Mouse (Mus musculus) hindbrain, embryonic 10.5 days (tissue): ENCODE data around the gene Mdm2. TPM values are rescaled to one million over a fixed set of nuclear protein-coding genes. Genes with fewer than 3 reads are reported as not detected.
"Not testable (repeated sequence)": the region's sequence is repeated elsewhere in the genome, so short reads cannot be mapped to it uniquely, and the experiment has no call there.

Source experiments
- DNase-seq: peaks from one replicate; pipeline ENCODE4 v3.0.0-alpha.2; 2017; ENCODE audit warnings: low spot score
- H3K27ac ChIP-seq: fragments of 300-500 bp; sonication (generic); 2 replicates; pipeline ENCODE4 v1.5.1; 2016; ENCODE audit warnings: mild to moderate bottlenecking, moderate library complexity
- H3K27me3 ChIP-seq: fragments of 300-500 bp; sonication (generic); 2 replicates; pipeline ENCODE4 v1.6.1; 2016; ENCODE audit warnings: mild to moderate bottlenecking; ENCODE audit not compliant: poor library complexity, insufficient read depth, severe bottlenecking
- H3K36me3 ChIP-seq: fragments of 300-500 bp; sonication (generic); 2 replicates; pipeline ENCODE4 v1.6.1; 2016; ENCODE audit warnings: mild to moderate bottlenecking, moderate library complexity
- H3K4me1 ChIP-seq: fragments of 300-500 bp; sonication (generic); replicated peaks from 2 replicates; pipeline ENCODE4 v1.6.1; 2016; ENCODE audit warnings: mild to moderate bottlenecking
- H3K4me3 ChIP-seq: fragments of 300-500 bp; sonication (generic); 2 replicates; pipeline ENCODE4 v1.5.1; 2016; ENCODE audit warnings: mild to moderate bottlenecking, moderate library complexity
- H3K9me3 ChIP-seq: fragments of 300-500 bp; sonication (generic); 2 replicates; pipeline ENCODE4 v1.6.1; 2016; ENCODE audit warnings: mild to moderate bottlenecking, moderate library complexity
- WGBS: fragments of 180-500 bp; shearing (Covaris S2); methylation state at CpG from one replicate; pipeline ENCODE4 v1.1.7; 2016; 5-methylcytosine and 5-hydroxymethylcytosine counted together
- polyA plus RNA-seq: library from polyadenylated mRNA; unstranded; fragments of >200 nt; fragmentation: Nextera tagmentation; extraction: Ambion mirVana; gene quantifications from 2 replicates; pipeline ENCODE4 v1.2.1, GENCODE M21; 2016

The Mdm2 gene
- polyA plus RNA-seq, 1 experiment from 2014 or later = 67.5 TPM

DNA sequence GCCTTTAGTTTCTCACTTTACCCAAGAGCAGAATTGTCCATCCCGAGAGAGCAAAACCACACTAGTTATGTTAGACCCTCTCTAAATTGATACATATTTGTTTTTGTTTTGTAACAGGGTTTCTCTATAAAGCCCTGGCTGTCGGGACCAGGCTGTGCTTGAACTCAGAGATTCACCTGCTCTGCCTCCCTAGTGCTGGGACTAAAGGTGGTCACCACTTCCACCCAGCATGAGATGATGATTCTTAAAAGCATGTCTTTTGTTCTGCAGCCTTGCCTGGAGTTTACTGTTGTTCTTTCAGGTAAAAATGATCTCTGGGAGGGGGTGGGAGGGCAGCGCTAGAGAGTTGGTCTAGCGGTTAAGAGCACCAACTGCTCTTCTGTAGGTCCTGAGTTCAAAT is 15.8 kb upstream of the Mdm2 start:
- Histone ChIP-seq H3K4me1 (0 out of 2 replicates have a peak, but pooled peaks cover 2% of the 10 kb centered on the region), H3K27me3 (no peaks in the 10 kb centered on the region), H3K4me3 (no peak overlapping the region)

DNA sequence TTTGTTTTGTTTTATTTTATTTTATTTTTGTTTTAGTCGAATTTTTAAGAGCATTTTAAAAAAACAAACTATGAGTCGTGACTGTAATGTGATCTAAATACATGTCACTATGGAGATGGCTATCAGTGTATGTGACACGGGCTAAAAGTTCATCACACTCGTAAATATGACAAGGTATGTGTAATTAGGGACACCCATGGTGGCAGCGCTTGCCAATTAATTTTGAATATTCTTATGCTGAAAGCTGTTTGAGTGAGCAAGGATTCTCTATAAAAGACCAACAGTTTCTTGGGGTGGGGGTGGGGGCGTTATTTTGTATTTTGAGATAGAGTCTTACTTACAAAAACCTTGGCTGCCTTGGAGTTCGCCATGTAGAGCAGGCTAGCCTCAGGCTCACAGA is 15.1 kb upstream of the Mdm2 start:
- Histone ChIP-seq H3K36me3 (no peaks in the 10 kb centered on the region), H3K27ac (no peak overlapping the region), H3K27me3 (no peaks in the 10 kb centered on the region), H3K9me3 (no peaks in the 10 kb centered on the region), H3K4me1 (0 out of 2 replicates have a peak, but pooled peaks cover 2% of the 10 kb centered on the region), H3K4me3 (no peak overlapping the region)
- 82% methylated on average over 7 of the region's 7 CpGs for WGBS
- no peak for DNase-seq

More for the DNA sequence above, 15.8 kb upstream of the Mdm2 start:
- no peak for DNase-seq
- Histone ChIP-seq H3K27ac (no peak overlapping the region), H3K9me3 (no peaks in the 10 kb centered on the region), H3K36me3 (no peaks in the 10 kb centered on the region)
- 95% methylated on average over 4 of the region's 4 CpGs for WGBS

- no peaks in the 10 kb centered on the region for H3K36me3 ChIP-seq
- DNase-seq = no peak
- no peak overlapping the region for H3K27ac ChIP-seq
- H3K9me3 ChIP-seq = no peaks in the 10 kb centered on the region
- H3K27me3 ChIP-seq = no peaks in the 10 kb centered on the region
- no peak overlapping the region for H3K4me3 ChIP-seq
- WGBS = 93% methylated on average over 3 of the region's 3 CpGs
- H3K4me1 ChIP-seq = 0 out of 2 replicates have a peak, but pooled peaks cover 2% of the 10 kb centered on the region
Observed at GRCm38 (mm10) chr10:117724804-117725361, 14.3 kb upstream of the Mdm2 start.

GRCm38 (mm10) chr10:117724136-117724718 is 13.7 kb upstream of the Mdm2 start:
- DNase-seq = no peak
- Histone ChIP-seq H3K27ac (no peak overlapping the region), H3K4me1 (no peaks in the 10 kb centered on the region), H3K27me3 (no peaks in the 10 kb centered on the region), H3K4me3 (no peak overlapping the region), H3K36me3 (no peaks in the 10 kb centered on the region), H3K9me3 (no peaks in the 10 kb centered on the region)
- WGBS = 82% methylated on average over 5 of the region's 5 CpGs

GRCm38 (mm10) chr10:117718161-117719119 is 7.9 kb upstream of the Mdm2 start:
- 72% methylated on average over 19 of the region's 19 CpGs for WGBS
- Histone ChIP-seq H3K9me3 (no peaks in the 10 kb centered on the region), H3K27ac (peak overlapping the region; percentile 24; the same call in 1 of the 2 replicates), H3K4me3 (no peak overlapping the region), H3K4me1 (peaks cover 19% of the 10 kb centered on the region), H3K27me3 (no peaks in the 10 kb centered on the region), H3K36me3 (no peaks in the 10 kb centered on the region)
- DNase-seq = no peak

DNA sequence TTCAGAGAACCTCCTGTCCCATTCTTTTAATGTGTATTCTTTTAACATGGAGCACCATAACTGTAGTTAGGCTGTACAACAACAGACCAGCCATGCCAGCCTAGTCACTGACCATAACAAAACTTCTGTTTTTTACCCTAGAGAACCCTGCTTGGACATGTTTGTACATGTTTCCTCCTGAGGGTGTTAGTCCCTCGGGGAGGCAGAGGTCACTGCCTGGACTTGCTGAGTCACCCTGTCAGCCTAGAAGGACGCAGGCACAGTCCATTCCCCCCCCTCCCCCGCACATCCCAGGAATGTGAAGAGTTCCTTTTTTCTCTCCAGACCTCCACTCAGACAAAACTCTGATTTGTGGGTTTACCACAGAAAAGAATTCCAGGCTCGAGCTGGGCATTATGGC is 7.0 kb upstream of the Mdm2 start:
- Histone ChIP-seq H3K9me3 (no peaks in the 10 kb centered on the region), H3K4me1 (peaks cover 19% of the 10 kb centered on the region), H3K27ac (no peak overlapping the region; the same call in 1 of the 2 replicates), H3K27me3 (no peaks in the 10 kb centered on the region), H3K36me3 (no peaks in the 10 kb centered on the region), H3K4me3 (no peak overlapping the region)
- 16% methylated on average over 4 of the region's 4 CpGs for WGBS
- peak; percentile 35 for DNase-seq

DNA sequence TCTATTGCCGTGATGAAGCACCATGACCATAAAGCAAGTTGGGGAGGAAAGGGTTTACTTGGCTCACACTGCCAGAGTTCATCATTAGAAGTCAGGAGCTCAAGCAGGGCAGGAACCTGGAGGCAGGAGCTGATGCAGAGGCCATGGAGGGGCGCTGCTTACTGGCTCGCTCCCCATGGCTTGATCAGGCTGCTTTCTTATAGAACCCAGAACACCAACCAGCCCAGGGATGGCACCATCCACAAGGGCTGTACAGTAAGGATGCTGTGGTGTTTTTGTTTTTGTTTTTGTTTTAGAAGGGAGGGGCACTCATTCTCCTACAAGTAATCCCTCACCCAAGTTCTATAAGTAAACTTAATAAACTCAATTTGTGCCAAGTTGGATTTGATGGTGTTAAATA is 6.1 kb upstream of the Mdm2 start:
- DNase-seq = no peak
- WGBS = 88% methylated on average over 3 of the region's 3 CpGs
- H3K4me1 ChIP-seq = peaks cover 19% of the 10 kb centered on the region
- no peaks in the 10 kb centered on the region for H3K27me3 ChIP-seq
- H3K9me3 ChIP-seq = no peaks in the 10 kb centered on the region
- H3K27ac ChIP-seq = no peak overlapping the region
- H3K36me3 ChIP-seq = no peaks in the 10 kb centered on the region
- no peak overlapping the region for H3K4me3 ChIP-seq

GRCm38 (mm10) chr10:117715654-117716053 is 5.1 kb upstream of the Mdm2 start:
- WGBS = 98% methylated on average over 1 of the region's 1 CpGs
- H3K4me3 ChIP-seq, H3K27ac ChIP-seq, H3K36me3 ChIP-seq, DNase-seq, H3K27me3 ChIP-seq, H3K9me3 ChIP-seq: not testable (repeated sequence)
- peaks cover 26% of the 10 kb centered on the region for H3K4me1 ChIP-seq

DNA sequence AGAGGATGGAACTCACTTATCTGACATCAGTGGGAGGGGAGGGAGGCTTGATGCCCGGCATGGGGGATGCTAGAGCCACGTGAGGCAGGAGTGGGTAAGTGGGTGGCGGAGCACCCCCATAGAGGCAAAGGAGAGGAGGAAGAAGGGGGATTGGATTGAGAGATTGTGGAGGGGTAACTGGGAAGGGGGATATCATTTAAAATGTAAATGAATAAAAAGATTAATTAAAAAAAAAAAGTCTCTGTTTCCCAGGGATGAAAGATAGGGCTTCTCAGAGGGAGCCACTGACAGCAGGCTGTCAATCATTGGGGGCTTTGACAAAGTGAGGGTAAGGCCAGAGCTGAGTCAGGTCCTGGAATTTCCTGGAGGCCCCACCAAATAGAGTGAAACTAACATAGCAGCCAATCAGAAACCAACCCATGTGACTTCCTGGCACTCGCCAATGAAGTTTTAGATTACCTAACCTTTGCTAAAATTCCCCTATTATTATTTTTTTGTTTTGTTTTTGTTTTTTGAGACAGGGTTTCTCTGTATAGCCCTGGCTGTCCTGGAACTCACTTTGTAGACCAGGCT is 4.5 kb upstream of the Mdm2 start:
- H3K4me3 ChIP-seq = no peak overlapping the region
- H3K36me3 ChIP-seq = no peaks in the 10 kb centered on the region
- no peak for DNase-seq
- H3K27ac ChIP-seq = no peak overlapping the region
- H3K27me3 ChIP-seq = no peaks in the 10 kb centered on the region
- H3K9me3 ChIP-seq = no peaks in the 10 kb centered on the region
- peaks cover 26% of the 10 kb centered on the region for H3K4me1 ChIP-seq
- 72% methylated on average over 4 of the region's 4 CpGs for WGBS

- no peaks in the 10 kb centered on the region for H3K9me3 ChIP-seq
- H3K27ac ChIP-seq = no peak overlapping the region
- peaks cover 31% of the 10 kb centered on the region for H3K4me1 ChIP-seq
- no peak overlapping the region for H3K4me3 ChIP-seq
- no peaks in the 10 kb centered on the region for H3K27me3 ChIP-seq
- WGBS = 93% methylated on average over 3 of the region's 3 CpGs
- peaks cover 3% of the 10 kb centered on the region for H3K36me3 ChIP-seq
- DNase-seq = no peak
Observed at GRCm38 (mm10) chr10:117714048-117714545, 3.5 kb upstream of the Mdm2 start.

DNA sequence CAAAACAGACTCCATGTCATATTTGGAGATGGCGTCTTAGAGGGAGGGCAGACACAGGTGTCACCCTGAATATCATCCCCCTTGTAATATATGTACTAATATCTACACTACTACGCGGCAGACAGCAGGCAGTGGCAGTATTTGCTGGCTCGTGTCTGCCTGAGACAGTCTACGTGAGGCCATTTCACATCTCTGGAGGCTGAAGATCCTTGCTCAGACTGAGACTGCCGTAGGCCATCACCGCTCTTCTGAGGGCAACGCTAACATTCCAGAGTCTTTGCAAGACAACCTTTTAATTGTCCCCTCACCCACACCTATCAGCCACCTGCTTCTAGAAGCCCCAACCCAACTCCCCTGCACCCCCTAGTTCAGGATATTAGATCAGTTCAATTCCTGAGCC is 2.9 kb upstream of the Mdm2 start:
- H3K27me3 ChIP-seq = no peaks in the 10 kb centered on the region
- H3K36me3 ChIP-seq = peaks cover 9% of the 10 kb centered on the region
- 95% methylated on average over 8 of the region's 8 CpGs for WGBS
- H3K4me1 ChIP-seq = peaks cover 36% of the 10 kb centered on the region
- H3K9me3 ChIP-seq = no peaks in the 10 kb centered on the region
- H3K4me3 ChIP-seq = no peak overlapping the region
- no peak overlapping the region for H3K27ac ChIP-seq
- DNase-seq = no peak

DNA sequence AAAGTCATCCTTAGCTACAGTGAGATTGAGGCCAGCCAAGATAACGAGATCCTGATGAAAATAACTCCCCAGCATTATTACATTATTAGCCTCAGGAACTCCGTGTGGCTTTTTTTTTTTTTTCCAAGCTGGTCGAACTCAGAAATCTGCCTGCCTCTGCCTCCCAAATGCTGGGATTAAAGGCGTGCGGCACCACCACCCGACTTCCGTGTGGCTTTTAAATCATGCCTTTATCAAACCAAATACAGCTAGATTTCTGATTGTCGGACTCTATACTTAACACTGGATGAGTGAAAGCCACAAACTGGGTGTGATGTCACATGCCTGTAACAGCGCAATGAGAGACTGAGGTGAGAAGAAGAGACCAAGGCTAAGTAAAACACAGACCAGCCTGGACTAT is 2.3 kb upstream of the Mdm2 start:
- Histone ChIP-seq H3K9me3 (no peaks in the 10 kb centered on the region), H3K27me3 (no peaks in the 10 kb centered on the region), H3K27ac (no peak overlapping the region), H3K4me1 (peaks cover 31% of the 10 kb centered on the region), H3K36me3 (peaks cover 15% of the 10 kb centered on the region), H3K4me3 (no peak overlapping the region)
- no peak for DNase-seq
- 92% methylated on average over 9 of the region's 9 CpGs for WGBS
